Mouse (Mus musculus): ENCODE measurements at regions not wholly inside any gene's neighbourhood (a gene's known extent, or its start where the extent isn't known, plus 50 kb on each side); places are given as distances from the start of the nearest gene placed in this dataset.

- no peak overlapping the region for H3K9ac ChIP-seq (ENCODE audit: low read depth, low read length)
- TF ChIP-seq POLR2A (IDR thresholded peaks at IDR 0.05; ENCODE audit: insufficient read depth, low read depth, low read length), result no peak
- TF ChIP-seq CTCF (IDR thresholded peaks at IDR 0.05), result peak; percentile 66
- no peak for TF ChIP-seq EP300 (IDR thresholded peaks at IDR 0.05; ENCODE audit: insufficient read depth, low read depth, low read length)
- WGBS, result 39% methylated on average over 9 of the region's 9 CpGs
- peak; percentile 45 to 61 for DNase-seq
- intact Hi-C loops (cut with DNase I), result loop anchor here (5.0 kb wide), 1 partner anchor 103 kb away; the partner anchor contains the start of gene Prickle1
- H3K79me2 ChIP-seq (replicated peaks; ENCODE audit: control insufficient read depth, insufficient read depth, low read length), result no peaks in the 10 kb centered on the region
- H3K4me1 ChIP-seq (ENCODE audit: control insufficient read depth, insufficient read depth, low read length), result peaks cover 2% of the 10 kb centered on the region; the same call in 1 of the 2 replicates
- H3K27me3 ChIP-seq (ENCODE audit: control insufficient read depth, insufficient read depth, low read length), result no peaks in the 10 kb centered on the region
- no peak overlapping the region for H3K4me3 ChIP-seq
- peaks cover 2% of the 10 kb centered on the region; the same call in 1 of the 2 replicates for H3K36me3 ChIP-seq (ENCODE audit: control insufficient read depth, insufficient read depth, low read length)
- no peak overlapping the region for H3K27ac ChIP-seq
Measured at GRCm38 (mm10) chr15:93699971-93700370, 104.3 kb upstream of the Prickle1 start.

GRCm38 (mm10) chr15:93698182-93698822, 102.6 kb upstream of the Prickle1 start:
- Histone ChIP-seq H3K9ac (ENCODE audit: low read depth, low read length) (no peak overlapping the region), H3K4me1 (ENCODE audit: control insufficient read depth, insufficient read depth, low read length) (peaks cover 2% of the 10 kb centered on the region; the same call in 1 of the 2 replicates), H3K27ac (peak overlapping the region; percentile 84), H3K4me3 (no peak overlapping the region), H3K79me2 (replicated peaks; ENCODE audit: control insufficient read depth, insufficient read depth, low read length) (no peaks in the 10 kb centered on the region), H3K36me3 (ENCODE audit: control insufficient read depth, insufficient read depth, low read length) (peaks cover 2% of the 10 kb centered on the region; the same call in 1 of the 2 replicates), H3K27me3 (ENCODE audit: control insufficient read depth, insufficient read depth, low read length) (no peaks in the 10 kb centered on the region)
- peak; percentile 32 to 69 for DNase-seq
- intact Hi-C loops (cut with DNase I), result loop anchor here (5.0 kb wide), 1 partner anchor 101 kb away; the partner anchor contains the start of gene Prickle1
- 18% methylated on average over 10 of the region's 10 CpGs for WGBS
- TF ChIP-seq EP300 (IDR thresholded peaks at IDR 0.05; ENCODE audit: insufficient read depth, low read depth, low read length), result peak; percentile 31; the same call in 1 of the 2 replicates
- TF ChIP-seq POLR2A (IDR thresholded peaks at IDR 0.05; ENCODE audit: insufficient read depth, low read depth, low read length), result no peak

GRCm38 (mm10) chr15:93690717-93691116, 95.0 kb upstream of the Prickle1 start:
- 23% methylated on average over 6 of the region's 6 CpGs for WGBS
- intact Hi-C loops (cut with DNase I), result no loop called here
- H3K36me3 ChIP-seq (ENCODE audit: control insufficient read depth, insufficient read depth, low read length), result no peaks in the 10 kb centered on the region
- H3K27me3 ChIP-seq (ENCODE audit: control insufficient read depth, insufficient read depth, low read length), result no peaks in the 10 kb centered on the region
- DNase-seq, result no peak
- no peak overlapping the region for H3K4me3 ChIP-seq
- 0 out of 2 replicates have a peak, but pooled peaks cover 2% of the 10 kb centered on the region for H3K4me1 ChIP-seq (ENCODE audit: control insufficient read depth, insufficient read depth, low read length)
- no peaks in the 10 kb centered on the region for H3K79me2 ChIP-seq (replicated peaks; ENCODE audit: control insufficient read depth, insufficient read depth, low read length)
- no peak for TF ChIP-seq POLR2A (IDR thresholded peaks at IDR 0.05; ENCODE audit: insufficient read depth, low read depth, low read length)
- no peak for TF ChIP-seq CTCF (IDR thresholded peaks at IDR 0.05)
- no peak for TF ChIP-seq EP300 (IDR thresholded peaks at IDR 0.05; ENCODE audit: insufficient read depth, low read depth, low read length)
- no peak overlapping the region for H3K9ac ChIP-seq (ENCODE audit: low read depth, low read length)
- H3K27ac ChIP-seq, result no peak overlapping the region

GRCm38 (mm10) chr15:93690011-93690410, 94.3 kb upstream of the Prickle1 start:
- DNase-seq, result no peak
- peak overlapping the region; percentile 23; the same call in 1 of the 2 replicates for H3K27ac ChIP-seq
- TF ChIP-seq CTCF (IDR thresholded peaks at IDR 0.05) (no peak), POLR2A (IDR thresholded peaks at IDR 0.05; ENCODE audit: insufficient read depth, low read depth, low read length) (no peak), EP300 (IDR thresholded peaks at IDR 0.05; ENCODE audit: insufficient read depth, low read depth, low read length) (no peak)
- H3K36me3 ChIP-seq (ENCODE audit: control insufficient read depth, insufficient read depth, low read length), result no peaks in the 10 kb centered on the region
- H3K4me1 ChIP-seq (ENCODE audit: control insufficient read depth, insufficient read depth, low read length), result 0 out of 2 replicates have a peak, but pooled peaks cover 2% of the 10 kb centered on the region
- H3K4me3 ChIP-seq, result no peak overlapping the region
- no peaks in the 10 kb centered on the region for H3K79me2 ChIP-seq (replicated peaks; ENCODE audit: control insufficient read depth, insufficient read depth, low read length)
- H3K27me3 ChIP-seq (ENCODE audit: control insufficient read depth, insufficient read depth, low read length), result no peaks in the 10 kb centered on the region
- WGBS, result 51% methylated on average over 10 of the region's 10 CpGs
- intact Hi-C loops (cut with DNase I), result no loop called here
- no peak overlapping the region for H3K9ac ChIP-seq (ENCODE audit: low read depth, low read length)

- Histone ChIP-seq H3K4me1 (ENCODE audit: control insufficient read depth, insufficient read depth, low read length) (0 out of 2 replicates have a peak, but pooled peaks cover 2% of the 10 kb centered on the region), H3K36me3 (ENCODE audit: control insufficient read depth, insufficient read depth, low read length) (no peaks in the 10 kb centered on the region), H3K27ac (no peak overlapping the region), H3K79me2 (replicated peaks; ENCODE audit: control insufficient read depth, insufficient read depth, low read length) (no peaks in the 10 kb centered on the region), H3K4me3 (no peak overlapping the region), H3K27me3 (ENCODE audit: control insufficient read depth, insufficient read depth, low read length) (no peaks in the 10 kb centered on the region), H3K9ac (ENCODE audit: low read depth, low read length) (no peak overlapping the region)
- DNase-seq, result peak in 1 of 2 experiments; percentile 21
- intact Hi-C loops (cut with DNase I), result no loop called here
- WGBS, result 26% methylated on average over 9 of the region's 9 CpGs
- TF ChIP-seq EP300 (IDR thresholded peaks at IDR 0.05; ENCODE audit: insufficient read depth, low read depth, low read length) (no peak), CTCF (IDR thresholded peaks at IDR 0.05) (no peak), POLR2A (IDR thresholded peaks at IDR 0.05; ENCODE audit: insufficient read depth, low read depth, low read length) (no peak)
Measured at GRCm38 (mm10) chr15:93686385-93686784, 90.7 kb upstream of the Prickle1 start.

GRCm38 (mm10) chr15:93681602-93682001, 85.9 kb upstream of the Prickle1 start:
- Histone ChIP-seq H3K27me3 (ENCODE audit: control insufficient read depth, insufficient read depth, low read length) (no peaks in the 10 kb centered on the region), H3K27ac (no peak overlapping the region), H3K36me3 (ENCODE audit: control insufficient read depth, insufficient read depth, low read length) (no peaks in the 10 kb centered on the region), H3K9ac (ENCODE audit: low read depth, low read length) (no peak overlapping the region), H3K79me2 (replicated peaks; ENCODE audit: control insufficient read depth, insufficient read depth, low read length) (no peaks in the 10 kb centered on the region), H3K4me1 (ENCODE audit: control insufficient read depth, insufficient read depth, low read length) (no peaks in the 10 kb centered on the region), H3K4me3 (no peak overlapping the region)
- intact Hi-C loops (cut with DNase I), result no loop called here
- TF ChIP-seq POLR2A (IDR thresholded peaks at IDR 0.05; ENCODE audit: insufficient read depth, low read depth, low read length), result no peak
- no peak for TF ChIP-seq CTCF (IDR thresholded peaks at IDR 0.05)
- TF ChIP-seq EP300 (IDR thresholded peaks at IDR 0.05; ENCODE audit: insufficient read depth, low read depth, low read length), result no peak
- DNase-seq, result no peak
- WGBS, result 56% methylated on average over 4 of the region's 4 CpGs
